Mouse (Mus musculus) monocyte, adult 2 months (primary cell): Measurements from ENCODE around the gene Tet1.
"Not testable (repeated sequence)": the region's sequence is repeated elsewhere in the genome, so short reads cannot be mapped to it uniquely, and the experiment has no call there.

ENCODE experiments used
- DNase-seq, 2 experiments: peaks; one replicate each; pipeline ENCODE4 v3.0.0; 2022; ENCODE audit warnings: low spot score in 2 of 2, low read depth in 1 of 2

Tet1 gene

DNA sequence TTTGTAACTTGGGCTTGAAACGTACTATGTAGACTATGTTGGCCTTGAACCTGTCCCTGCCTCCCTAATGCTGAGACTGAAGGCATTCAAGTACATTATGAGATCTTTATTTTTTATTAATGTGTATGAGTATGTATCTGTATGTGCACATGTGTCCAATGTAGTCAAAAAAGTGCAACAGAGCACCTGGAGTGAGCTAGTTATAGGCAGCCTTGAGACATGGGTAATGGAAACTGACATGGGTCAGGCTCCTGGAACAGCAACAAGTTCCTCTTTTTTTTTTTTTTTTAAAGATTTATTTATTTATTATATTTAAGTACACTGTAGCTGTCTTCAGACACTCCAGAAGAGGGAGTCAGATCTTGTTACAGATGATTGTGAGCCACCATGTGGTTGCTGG, 127.0 kb downstream of the Tet1 start:
- not testable (repeated sequence) for DNase-seq
